Mouse (Mus musculus) heart, adult 2 months (tissue): ENCODE results near the gene Marveld2. TPM values are rescaled to one million over a fixed set of nuclear protein-coding genes. Genes with fewer than 3 reads are reported as not detected.

Experiments
- DNase-seq, 2 experiments: peaks; one replicate each; pipeline ENCODE4 v3.0.0; 2021
- H3K27ac ChIP-seq: fragments of 200-600 bp; 2 replicates; pipeline ENCODE4 v1.8.1; 2022
- H3K27me3 ChIP-seq: fragments of 200-500 bp; 2 replicates; pipeline ENCODE4 v1.6.1; 2012; ENCODE audit warnings: mild to moderate bottlenecking, low read length, inconsistent platforms, mixed read lengths; ENCODE audit not compliant: control insufficient read depth, insufficient read depth
- H3K36me3 ChIP-seq: fragments of 200-500 bp; 2 replicates; pipeline ENCODE4 v1.6.1; 2012; ENCODE audit warnings: low read length, inconsistent platforms; ENCODE audit not compliant: control insufficient read depth, insufficient read depth
- H3K4me1 ChIP-seq: fragments of 200-500 bp; 2 replicates; pipeline ENCODE4 v1.6.1; 2011; ENCODE audit warnings: low read length; ENCODE audit not compliant: control insufficient read depth, insufficient read depth
- H3K4me3 ChIP-seq: fragments of 200-600 bp; 2 replicates; pipeline ENCODE4 v1.8.1; 2022
- H3K79me2 ChIP-seq: fragments of 200-500 bp; replicated peaks from 2 replicates; pipeline ENCODE4 v1.6.1; 2012; ENCODE audit warnings: mild to moderate bottlenecking, inconsistent platforms, low read length, moderate library complexity, mixed read lengths; ENCODE audit not compliant: control insufficient read depth, insufficient read depth
- H3K9ac ChIP-seq: fragments of 200-500 bp; 2 replicates; pipeline ENCODE4 v1.6.1; 2012; ENCODE audit warnings: low read depth, mild to moderate bottlenecking, control low read depth, inconsistent platforms, low read length, mixed read lengths
- CTCF ChIP-seq: fragments of 200-600 bp; IDR thresholded peaks from 2 replicates; pipeline ENCODE4 v1.8.1; 2022; ENCODE audit warnings: antibody characterized with exemption, mild to moderate bottlenecking, moderate library complexity
- EP300 ChIP-seq: fragments of 200-500 bp; IDR thresholded peaks from 2 replicates; pipeline ENCODE4 v1.6.1; 2011; ENCODE audit warnings: low read depth, low read length, control low read depth; ENCODE audit not compliant: insufficient read depth
- POLR2A ChIP-seq: fragments of 200-500 bp; IDR thresholded peaks from 2 replicates; pipeline ENCODE4 v1.6.1; 2011; ENCODE audit warnings: mild to moderate bottlenecking, low read depth, low read length, control low read depth; ENCODE audit not compliant: insufficient read depth
- WGBS: fragments of 180-500 bp; shearing (Covaris S2); methylation state at CpG from one replicate; pipeline ENCODE4 v1.1.7; 2018; 5-methylcytosine and 5-hydroxymethylcytosine counted together
- intact Hi-C: fragments of 180-260 bp; cut with DNase I; formaldehyde crosslinking; loops from one replicate; pipeline ENCODE4 v1.15.1; 2025
- polyA plus RNA-seq: library from polyadenylated mRNA; depleted of rRNA; stranded (reverse); fragments of >200 nt; gene quantifications from 2 replicates; pipeline ENCODE4 v1.2.3, GENCODE M21; 2012; rRNA removed
- total RNA-seq, 2 experiments: library from RNA; stranded (reverse); gene quantifications; 2 replicates each; pipeline ENCODE4 v1.2.3; 2021

Gene Marveld2
- total and polyA plus RNA-seq, 3 experiments: 0.27 to 0.66 (median 0.34) TPM

GRCm38 (mm10) chr13:100552369-100553041 is 64.3 kb downstream of the Marveld2 start, which contains the start of gene Ocln:
Gene Ocln (minus strand): TSS chr13:100552718.
- no peaks in the 10 kb centered on the region for H3K4me1 ChIP-seq
- no peaks in the 10 kb centered on the region for H3K79me2 ChIP-seq
- peak within 1 kb of the TSS; percentile 46 for H3K4me3 ChIP-seq
- peak within 1 kb of the TSS; percentile 70 for H3K9ac ChIP-seq
- WGBS: under 1% methylated on average over 45 of the region's 45 CpGs
- H3K27me3 ChIP-seq: peaks cover 21% of the 10 kb centered on the region
- H3K36me3 ChIP-seq: no peaks in the 10 kb centered on the region
- no peak for TF ChIP-seq CTCF
- TF ChIP-seq POLR2A: no peak
- no peak for TF ChIP-seq EP300
- intact Hi-C loops: no loop called here
- H3K27ac ChIP-seq: no peak within 1 kb of the TSS
- DNase-seq: peak; percentile 23 to 24

- H3K4me3 ChIP-seq: peak overlapping the region; percentile 46
- intact Hi-C loops: no loop called here
- no peaks in the 10 kb centered on the region for H3K36me3 ChIP-seq
- peak overlapping the region; percentile 70 for H3K9ac ChIP-seq
- peaks cover 21% of the 10 kb centered on the region for H3K27me3 ChIP-seq
- no peak overlapping the region for H3K27ac ChIP-seq
- H3K79me2 ChIP-seq: no peaks in the 10 kb centered on the region
- TF ChIP-seq CTCF: no peak
- TF ChIP-seq EP300: no peak
- no peak for TF ChIP-seq POLR2A
- under 1% methylated on average over 35 of the region's 35 CpGs for WGBS
- H3K4me1 ChIP-seq: no peaks in the 10 kb centered on the region
- peak in 1 of 2 experiments; percentile 5 for DNase-seq
Measured at GRCm38 (mm10) chr13:100552009-100552368, 64.8 kb downstream of the Marveld2 start.

GRCm38 (mm10) chr13:100551371-100552008 is 65.3 kb downstream of the Marveld2 start:
- H3K36me3 ChIP-seq: no peaks in the 10 kb centered on the region
- peaks cover 21% of the 10 kb centered on the region for H3K27me3 ChIP-seq
- intact Hi-C loops: no loop called here
- H3K9ac ChIP-seq: no peak overlapping the region
- 2% methylated on average over 41 of the region's 41 CpGs for WGBS
- peak; percentile 4 to 21 for DNase-seq
- no peaks in the 10 kb centered on the region for H3K4me1 ChIP-seq
- no peak overlapping the region for H3K27ac ChIP-seq
- peak overlapping the region; percentile 46 for H3K4me3 ChIP-seq
- no peak for TF ChIP-seq CTCF
- TF ChIP-seq POLR2A: no peak
- TF ChIP-seq EP300: no peak
- no peaks in the 10 kb centered on the region for H3K79me2 ChIP-seq

DNA sequence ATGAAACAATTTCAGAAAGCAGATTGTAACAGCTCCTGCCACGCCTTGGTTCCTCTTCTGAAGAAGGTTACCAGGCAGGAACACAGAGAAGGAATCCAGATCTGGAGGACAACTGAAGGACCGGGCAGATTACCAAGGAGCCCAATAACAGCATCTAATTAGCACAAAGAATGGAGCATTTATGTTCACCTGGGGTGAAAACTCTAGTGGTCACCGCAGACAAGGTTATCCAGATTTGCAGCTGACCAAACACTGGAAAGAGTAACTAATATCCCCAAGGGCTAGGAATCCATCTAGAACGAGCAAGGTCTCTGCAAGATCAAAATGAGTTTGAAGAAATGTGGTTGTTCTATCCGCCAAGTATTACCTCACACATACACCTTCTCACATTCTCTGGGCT is 69.5 kb downstream of the Marveld2 start:
- H3K4me3 ChIP-seq: no peak overlapping the region
- no peaks in the 10 kb centered on the region for H3K79me2 ChIP-seq
- intact Hi-C loops: no loop called here
- H3K27ac ChIP-seq: no peak overlapping the region
- no peaks in the 10 kb centered on the region for H3K36me3 ChIP-seq
- H3K9ac ChIP-seq: no peak overlapping the region
- WGBS: 85% methylated on average over 5 of the region's 5 CpGs
- H3K4me1 ChIP-seq: no peaks in the 10 kb centered on the region
- no peak for DNase-seq
- H3K27me3 ChIP-seq: peaks cover 12% of the 10 kb centered on the region
- no peak for TF ChIP-seq POLR2A

Other genes starting within 250 kb of the Marveld2 start
- gene Naip1, start 164.1 kb downstream of the Marveld2 start, total RNA-seq: under 1 TPM; 0.05 to 0.09 TPM
- gene Naip1, start 164.1 kb downstream of the Marveld2 start, polyA plus RNA-seq: not detected in 2 replicates
- 10 to 100 TPM; 21.4 to 24.3 TPM for gene Gtf2h2, start 124.4 kb downstream of the Marveld2 start, total RNA-seq
- gene Gtf2h2, start 124.4 kb downstream of the Marveld2 start, polyA plus RNA-seq: 15.5 and 24.3 TPM in 2 replicates
- gene Ocln, start 64.3 kb downstream of the Marveld2 start, total RNA-seq: under 1 TPM; 0.43 to 0.76 TPM
- 0.37 and 0.82 TPM in 2 replicates for gene Ocln, start 64.3 kb downstream of the Marveld2 start, polyA plus RNA-seq
- 10 to 100 TPM; 55.1 to 65.7 TPM for gene Ak6, start 34.0 kb upstream of the Marveld2 start, total RNA-seq
- gene Ak6, start 34.0 kb upstream of the Marveld2 start, polyA plus RNA-seq: 49.9 and 92.7 TPM in 2 replicates
- 10 to 100 TPM; 15.0 TPM for gene Rad17, start 34.1 kb upstream of the Marveld2 start, total RNA-seq
- gene Rad17, start 34.1 kb upstream of the Marveld2 start, polyA plus RNA-seq: 5.6 and 9.5 TPM in 2 replicates
- 1 to 10 TPM; 9.8 TPM for gene Taf9, start 34.6 kb upstream of the Marveld2 start, total RNA-seq
- 2.2 and 3.4 TPM in 2 replicates for gene Taf9, start 34.6 kb upstream of the Marveld2 start, polyA plus RNA-seq
- under 1 TPM; 0.32 to 0.39 TPM for gene Ccdc125, start 52.7 kb upstream of the Marveld2 start, total RNA-seq
- 0.59 and 0.70 TPM in 2 replicates for gene Ccdc125, start 52.7 kb upstream of the Marveld2 start, polyA plus RNA-seq
- 10 to 100 TPM; 21.7 to 24.0 TPM for gene Cdk7, start 114.0 kb upstream of the Marveld2 start, total RNA-seq
- 11.2 and 18.2 TPM in 2 replicates for gene Cdk7, start 114.0 kb upstream of the Marveld2 start, polyA plus RNA-seq
- 100 to 1,000 TPM; 185 to 206 TPM for gene Mrps36, start 127.7 kb upstream of the Marveld2 start, total RNA-seq
- 161 and 254 TPM in 2 replicates for gene Mrps36, start 127.7 kb upstream of the Marveld2 start, polyA plus RNA-seq
- gene Cenph, start 158.9 kb upstream of the Marveld2 start, total RNA-seq: under 1 TPM in 1 of 2 experiments, not detected in 1; 0.23 TPM
- 0.08 TPM in 1 of 2 replicates, not detected in the other for gene Cenph, start 158.9 kb upstream of the Marveld2 start, polyA plus RNA-seq
- gene Ccnb1, start 169.6 kb upstream of the Marveld2 start, total RNA-seq: under 1 TPM; 0.21 to 0.41 TPM
- gene Ccnb1, start 169.6 kb upstream of the Marveld2 start, polyA plus RNA-seq: 0.35 and 0.59 TPM in 2 replicates
- 10 to 100 TPM; 21.0 to 21.2 TPM for gene Slc30a5, start 216.5 kb upstream of the Marveld2 start, total RNA-seq
- 13.4 and 25.0 TPM in 2 replicates for gene Slc30a5, start 216.5 kb upstream of the Marveld2 start, polyA plus RNA-seq